Mouse (Mus musculus) neural tube, embryonic 13.5 days (tissue): ENCODE results near the gene Tex11. TPM values are rescaled to one million over a fixed set of nuclear protein-coding genes. Genes with fewer than 3 reads are reported as not detected.
A peak's percentile ranks its signal among the peaks of the same experiment; 100 is the strongest.
"Not testable (repeated sequence)": the region's sequence is repeated elsewhere in the genome, so short reads cannot be mapped to it uniquely, and the experiment has no call there.

Source experiments
- ATAC-seq: fragments of 200-750 bp; cut with Nextera tagmentation; 2 replicates; pipeline ENCODE4 v1.8.0; 2017; ENCODE audit warnings: low read depth, mild to moderate bottlenecking, moderate TSS enrichment, moderate library complexity
- H3K27ac ChIP-seq: fragments of 300-500 bp; sonication (generic); replicated peaks from 2 replicates; pipeline ENCODE4 v1.5.1; 2015; ENCODE audit warnings: moderate library complexity, mild to moderate bottlenecking, inconsistent platforms
- H3K27me3 ChIP-seq: fragments of 300-500 bp; sonication (generic); 2 replicates; pipeline ENCODE4 v1.6.1; 2015; ENCODE audit warnings: mild to moderate bottlenecking, inconsistent platforms
- H3K36me3 ChIP-seq: fragments of 300-500 bp; sonication (generic); 2 replicates; pipeline ENCODE4 v1.6.1; 2015; ENCODE audit warnings: mild to moderate bottlenecking, inconsistent platforms
- H3K4me1 ChIP-seq: fragments of 300-500 bp; sonication (generic); replicated peaks from 2 replicates; pipeline ENCODE4 v1.6.1; 2015; ENCODE audit warnings: inconsistent platforms
- H3K4me2 ChIP-seq: fragments of 300-500 bp; sonication (generic); 2 replicates; pipeline ENCODE4 v1.6.1; 2015; ENCODE audit warnings: inconsistent platforms, mild to moderate bottlenecking, moderate library complexity
- H3K4me3 ChIP-seq: fragments of 300-500 bp; sonication (generic); 2 replicates; pipeline ENCODE4 v1.5.1; 2015; ENCODE audit warnings: mild to moderate bottlenecking, inconsistent platforms
- H3K9ac ChIP-seq: fragments of 300-500 bp; sonication (generic); 2 replicates; pipeline ENCODE4 v1.6.1; 2015; ENCODE audit warnings: moderate library complexity, mild to moderate bottlenecking, inconsistent platforms
- H3K9me3 ChIP-seq: fragments of 300-500 bp; sonication (generic); 2 replicates; pipeline ENCODE4 v1.6.1; 2016; ENCODE audit warnings: inconsistent platforms
- WGBS: fragments of 180-500 bp; shearing (Covaris S2); methylation state at CpG from one replicate; pipeline ENCODE4 v1.1.7; 2015; 5-methylcytosine and 5-hydroxymethylcytosine counted together
- polyA plus RNA-seq: library from polyadenylated mRNA; unstranded; fragments of >200 nt; fragmentation: Nextera tagmentation; extraction: Ambion mirVana; gene quantifications from 2 replicates; pipeline ENCODE4 v1.2.1, GENCODE M21; 2015

Tex11 gene
- polyA plus RNA-seq = 0.11 TPM in 1 of 2 replicates, not detected in the other

DNA sequence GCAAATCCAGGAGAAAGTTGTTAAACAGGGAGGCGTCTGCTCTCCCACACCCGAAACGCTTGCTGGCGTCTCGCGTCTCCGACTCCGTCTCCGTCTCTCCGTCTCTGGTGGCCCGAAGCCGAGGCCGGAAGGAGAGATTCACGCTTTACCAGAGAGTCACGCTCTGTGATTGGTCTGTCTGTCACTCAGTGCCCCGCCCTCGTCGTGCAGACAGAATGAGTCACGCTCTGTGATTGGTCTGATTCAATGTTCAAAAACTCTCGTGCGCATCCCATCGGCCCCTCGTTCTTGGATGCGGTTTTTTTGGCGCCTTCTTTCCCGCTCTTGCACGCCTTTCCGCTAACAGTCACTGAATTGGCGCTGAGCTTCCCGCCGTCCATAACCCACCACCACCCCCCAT, at the start of gene Tex11:
Gene Tex11, minus strand, starts transcription at position 127 of the 400 bp plus-strand sequence.
- 90% methylated on average over 31 of the region's 31 CpGs for WGBS
- Histone ChIP-seq H3K4me2 (no peak within 1 kb of the TSS), H3K9ac (no peak within 1 kb of the TSS), H3K9me3 (no peaks in the 10 kb centered on the region), H3K36me3 (no peaks in the 10 kb centered on the region), H3K27me3 (no peaks in the 10 kb centered on the region), H3K27ac (no peak within 1 kb of the TSS), H3K4me3 (no peak within 1 kb of the TSS), H3K4me1 (no peaks in the 10 kb centered on the region)
- ATAC-seq = no peak

- no peak within 1 kb of the TSS for H3K9ac ChIP-seq
- peak within 1 kb of the TSS; percentile 27 for H3K4me3 ChIP-seq
- H3K36me3 ChIP-seq = no peaks in the 10 kb centered on the region
- WGBS = 52% methylated on average over 11 of the region's 11 CpGs
- H3K27me3 ChIP-seq = peaks cover 25% of the 10 kb centered on the region
- ATAC-seq = no peak
- H3K4me1 ChIP-seq = peaks cover 3% of the 10 kb centered on the region; the same call in 1 of the 2 replicates
- H3K9me3 ChIP-seq = no peaks in the 10 kb centered on the region
- H3K27ac ChIP-seq = no peak within 1 kb of the TSS
- H3K4me2 ChIP-seq = peak within 1 kb of the TSS; percentile 56
Measured at GRCm38 (mm10) chrX:101085920-101086319, 26.5 kb upstream of the Tex11 start, which contains the start of gene Slc7a3. Slc7a3 (minus strand) TSS chrX:101086020.

- not testable (repeated sequence) for H3K36me3 ChIP-seq, H3K9ac ChIP-seq, H3K9me3 ChIP-seq, H3K27ac ChIP-seq, H3K4me1 ChIP-seq
- Histone ChIP-seq H3K27me3 (peaks cover 25% of the 10 kb centered on the region), H3K4me3 (peak overlapping the region; percentile 27), H3K4me2 (peak overlapping the region; percentile 56)
- 0 out of 2 replicates have a peak, but pooled peaks have one; percentile 19 for ATAC-seq
- 28% methylated on average over 9 of the region's 9 CpGs for WGBS
Measured at GRCm38 (mm10) chrX:101085211-101085610, 25.7 kb upstream of the Tex11 start.

DNA sequence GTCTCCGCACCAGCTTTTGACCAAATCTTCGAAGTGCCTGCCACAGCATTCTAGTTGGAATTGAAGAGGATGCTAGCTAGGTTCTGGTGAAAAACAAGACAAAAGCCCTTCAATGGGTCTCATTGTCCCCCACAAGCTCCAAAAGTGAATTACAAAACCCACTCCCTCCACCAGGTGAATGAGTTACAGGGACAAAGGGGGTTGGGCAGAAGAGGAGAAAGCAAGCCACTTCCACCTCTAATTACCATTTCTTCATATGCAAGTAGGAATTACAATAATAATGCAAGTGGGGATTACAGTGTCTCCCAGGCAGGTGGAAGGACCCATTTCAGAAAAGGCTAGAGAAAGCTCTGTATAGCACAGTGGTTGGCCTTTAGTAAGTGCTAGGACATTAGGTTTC, 24.7 kb upstream of the Tex11 start:
- no peak for ATAC-seq
- no peak overlapping the region for H3K4me3 ChIP-seq
- 50% methylated on average over 2 of the region's 2 CpGs for WGBS
- H3K4me2 ChIP-seq = no peak overlapping the region
- H3K27me3 ChIP-seq = peaks cover 25% of the 10 kb centered on the region
- no peaks in the 10 kb centered on the region for H3K36me3 ChIP-seq
- H3K9ac ChIP-seq = no peak overlapping the region
- no peaks in the 10 kb centered on the region for H3K9me3 ChIP-seq
- peaks cover 3% of the 10 kb centered on the region; the same call in 1 of the 2 replicates for H3K4me1 ChIP-seq
- H3K27ac ChIP-seq = no peak overlapping the region

GRCm38 (mm10) chrX:101065245-101065644, 5.8 kb upstream of the Tex11 start:
- no peaks in the 10 kb centered on the region for H3K27me3 ChIP-seq
- no peaks in the 10 kb centered on the region for H3K36me3 ChIP-seq
- no peak overlapping the region for H3K4me3 ChIP-seq
- H3K9me3 ChIP-seq = no peaks in the 10 kb centered on the region
- no peak overlapping the region for H3K27ac ChIP-seq
- 81% methylated on average over 1 of the region's 1 CpGs for WGBS
- no peak for ATAC-seq
- H3K4me1 ChIP-seq = no peaks in the 10 kb centered on the region
- H3K4me2 ChIP-seq = no peak overlapping the region
- H3K9ac ChIP-seq = no peak overlapping the region

DNA sequence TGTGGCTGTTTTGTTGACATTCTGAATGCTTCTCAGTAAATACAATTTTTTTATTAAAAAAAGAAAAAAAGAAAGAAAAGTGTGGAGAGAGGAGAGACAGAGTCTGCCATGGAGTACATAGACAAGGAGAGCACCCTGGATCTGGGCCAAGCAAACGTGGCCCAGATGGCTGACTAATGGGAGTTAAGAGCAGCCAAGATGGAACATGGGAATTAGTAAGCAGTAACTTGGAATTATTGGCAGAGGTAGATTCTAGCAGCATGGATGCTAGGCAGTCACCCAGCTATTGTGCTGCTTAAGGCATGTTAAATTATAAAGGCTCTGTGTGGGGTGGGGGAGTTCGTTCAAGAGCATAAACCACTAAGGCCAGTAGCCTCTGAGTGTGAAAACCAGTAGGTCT, 4.0 kb upstream of the Tex11 start:
- no peak overlapping the region for H3K27ac ChIP-seq
- H3K4me1 ChIP-seq = no peaks in the 10 kb centered on the region
- H3K9ac ChIP-seq = no peak overlapping the region
- H3K4me2 ChIP-seq = no peak overlapping the region
- no peaks in the 10 kb centered on the region for H3K9me3 ChIP-seq
- no peaks in the 10 kb centered on the region for H3K27me3 ChIP-seq
- 67% methylated on average over 2 of the region's 2 CpGs for WGBS
- no peak overlapping the region for H3K4me3 ChIP-seq
- H3K36me3 ChIP-seq = no peaks in the 10 kb centered on the region
- ATAC-seq = no peak

DNA sequence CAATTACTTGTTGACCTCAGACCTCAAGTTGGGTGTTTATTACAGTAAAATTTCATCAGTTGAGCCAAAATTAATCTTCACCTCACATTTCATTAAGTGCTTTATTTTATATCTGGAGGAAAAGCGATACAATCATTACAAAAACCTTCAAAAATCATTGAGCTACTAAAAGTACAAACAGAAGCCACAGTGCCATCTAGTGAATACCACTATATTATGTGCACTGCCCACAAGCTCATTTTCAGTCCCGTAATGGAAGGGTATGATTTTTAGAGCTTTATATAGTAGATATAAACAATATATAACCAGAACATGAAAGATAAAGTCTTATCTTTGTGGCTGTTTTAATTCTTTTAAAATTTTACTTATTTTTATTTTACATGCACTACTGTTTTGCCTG, 115.8 kb downstream of the Tex11 start:
- Histone ChIP-seq H3K9ac (no peak overlapping the region), H3K9me3 (no peaks in the 10 kb centered on the region), H3K4me3 (no peak overlapping the region), H3K4me2 (no peak overlapping the region), H3K27me3 (no peaks in the 10 kb centered on the region), H3K4me1 (no peaks in the 10 kb centered on the region), H3K36me3 (no peaks in the 10 kb centered on the region), H3K27ac (no peak overlapping the region)
- ATAC-seq = no peak
- WGBS = 46% methylated on average over 2 of the region's 2 CpGs

DNA sequence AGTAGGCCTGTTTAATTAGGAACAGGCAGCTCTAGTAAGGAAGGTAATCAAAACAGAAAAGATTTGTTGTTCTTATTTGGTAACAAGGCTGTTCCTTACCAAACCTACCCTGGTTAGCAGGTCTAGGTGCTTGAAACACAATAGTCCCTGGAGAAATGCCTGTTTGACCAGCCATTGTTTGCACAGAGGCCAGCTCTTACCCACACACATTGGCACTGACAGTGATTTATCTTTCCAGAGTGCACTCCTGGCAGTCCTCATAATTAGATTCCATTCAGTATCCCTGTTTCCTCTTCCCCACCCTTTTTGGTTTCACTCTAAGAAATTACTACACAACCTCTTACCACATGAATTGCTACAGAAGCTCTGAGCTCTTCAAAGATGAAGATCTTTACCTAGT, 220.3 kb downstream of the Tex11 start:
- Histone ChIP-seq H3K36me3 (no peaks in the 10 kb centered on the region), H3K27me3 (peaks cover 9% of the 10 kb centered on the region; the same call in 1 of the 2 replicates), H3K4me1 (no peaks in the 10 kb centered on the region), H3K9ac (no peak overlapping the region), H3K27ac (no peak overlapping the region), H3K4me3 (no peak overlapping the region), H3K9me3 (no peaks in the 10 kb centered on the region), H3K4me2 (no peak overlapping the region)
- no peak for ATAC-seq

DNA sequence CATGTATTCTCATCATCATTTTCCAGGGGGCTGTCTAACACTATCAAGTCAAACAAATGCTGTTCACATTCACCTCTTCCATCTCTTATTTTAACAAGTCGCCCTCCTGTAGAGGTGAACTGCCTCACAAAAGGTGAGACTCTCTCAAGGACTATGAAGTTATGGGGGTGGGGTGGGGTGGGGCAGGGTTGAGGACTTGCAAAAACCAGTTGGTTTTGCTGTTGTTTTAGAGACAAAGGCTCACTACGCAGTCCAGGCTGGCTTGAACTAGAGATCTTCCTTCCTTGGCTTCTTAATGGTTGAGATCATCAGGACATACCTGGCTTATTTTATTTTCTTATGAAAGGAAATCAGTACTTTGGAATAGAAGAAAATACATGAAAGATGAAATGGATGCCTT, 226.7 kb downstream of the Tex11 start:
- H3K27ac ChIP-seq = no peak overlapping the region
- H3K4me2 ChIP-seq = no peak overlapping the region
- no peaks in the 10 kb centered on the region for H3K9me3 ChIP-seq
- H3K4me3 ChIP-seq = no peak overlapping the region
- H3K9ac ChIP-seq = no peak overlapping the region
- H3K4me1 ChIP-seq = no peaks in the 10 kb centered on the region
- peaks cover 8% of the 10 kb centered on the region; the same call in 1 of the 2 replicates for H3K27me3 ChIP-seq
- WGBS = 86% methylated on average over 2 of the region's 2 CpGs
- ATAC-seq = no peak
- H3K36me3 ChIP-seq = no peaks in the 10 kb centered on the region

DNA sequence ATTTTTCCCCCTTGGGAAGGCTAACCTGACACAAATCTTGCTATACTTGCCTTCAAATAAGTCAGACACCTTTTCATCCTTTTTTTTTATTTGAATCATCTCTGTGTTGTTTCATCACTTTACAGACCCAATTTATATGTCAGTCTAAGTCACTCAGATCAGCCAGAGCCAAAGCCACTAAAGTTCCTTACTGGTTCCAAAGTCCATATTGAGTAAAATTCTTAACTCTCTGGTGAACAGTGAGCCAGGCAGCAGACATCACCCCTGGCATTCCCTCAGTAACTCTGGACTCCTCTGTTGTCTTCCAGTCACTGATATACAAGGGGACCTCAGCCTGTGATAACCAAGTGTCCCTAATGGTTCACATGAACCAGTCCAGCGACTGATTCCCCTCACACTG, 233.9 kb downstream of the Tex11 start:
- Histone ChIP-seq H3K4me3 (no peak overlapping the region), H3K36me3 (no peaks in the 10 kb centered on the region), H3K27ac (no peak overlapping the region), H3K27me3 (no peaks in the 10 kb centered on the region), H3K9ac (no peak overlapping the region), H3K4me1 (no peaks in the 10 kb centered on the region), H3K4me2 (no peak overlapping the region), H3K9me3 (no peaks in the 10 kb centered on the region)
- no peak for ATAC-seq
- WGBS = 95% methylated on average over 1 of the region's 1 CpGs

DNA sequence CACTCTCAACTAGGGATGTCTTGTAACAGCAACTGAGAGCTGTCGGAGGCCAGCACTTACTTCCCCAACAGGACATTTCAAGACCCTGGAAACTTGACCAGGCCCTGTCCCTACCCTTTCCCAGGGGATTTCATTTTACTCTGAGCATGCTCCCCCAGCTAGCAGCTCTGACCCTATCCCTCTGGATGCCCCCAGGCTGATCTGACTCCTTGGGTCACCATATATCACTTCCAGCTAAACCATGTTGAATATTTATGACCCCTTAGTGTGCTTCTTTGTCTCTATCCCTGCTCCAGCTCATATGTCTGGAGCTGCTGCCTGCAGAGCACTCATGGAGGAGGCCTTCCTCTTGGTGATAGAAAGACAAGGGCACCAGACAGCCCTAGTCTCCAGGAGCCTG, 238.3 kb downstream of the Tex11 start:
- peak; percentile 63; the same call in 1 of the 2 replicates for ATAC-seq
- no peak overlapping the region for H3K9ac ChIP-seq
- no peak overlapping the region for H3K4me2 ChIP-seq
- peaks cover 7% of the 10 kb centered on the region for H3K36me3 ChIP-seq
- H3K4me3 ChIP-seq = no peak overlapping the region
- WGBS = 50% methylated on average over 1 of the region's 1 CpGs
- H3K27ac ChIP-seq = no peak overlapping the region
- no peaks in the 10 kb centered on the region for H3K9me3 ChIP-seq
- no peaks in the 10 kb centered on the region for H3K27me3 ChIP-seq
- no peaks in the 10 kb centered on the region for H3K4me1 ChIP-seq

- Histone ChIP-seq H3K4me1 (no peaks in the 10 kb centered on the region), H3K27me3 (no peaks in the 10 kb centered on the region; the same call in 1 of the 2 replicates), H3K9ac (no peak overlapping the region), H3K36me3 (peaks cover 30% of the 10 kb centered on the region), H3K9me3 (no peaks in the 10 kb centered on the region), H3K4me2 (no peak overlapping the region), H3K27ac (no peak overlapping the region), H3K4me3 (no peak overlapping the region)
- no peak for ATAC-seq
- 89% methylated on average over 9 of the region's 9 CpGs for WGBS
Measured at GRCm38 (mm10) chrX:100818681-100819080, 240.8 kb downstream of the Tex11 start.

GRCm38 (mm10) chrX:100815766-100816165, 243.7 kb downstream of the Tex11 start:
- Histone ChIP-seq H3K27me3 (no peaks in the 10 kb centered on the region; the same call in 1 of the 2 replicates), H3K9me3 (no peaks in the 10 kb centered on the region), H3K36me3 (peaks cover 47% of the 10 kb centered on the region), H3K4me3 (no peak overlapping the region), H3K27ac (no peak overlapping the region), H3K9ac (no peak overlapping the region), H3K4me1 (no peaks in the 10 kb centered on the region), H3K4me2 (no peak overlapping the region)
- WGBS = 67% methylated on average over 7 of the region's 7 CpGs
- ATAC-seq = no peak
